Mouse (Mus musculus): Measurements from ENCODE around the gene Aadat.

DNA sequence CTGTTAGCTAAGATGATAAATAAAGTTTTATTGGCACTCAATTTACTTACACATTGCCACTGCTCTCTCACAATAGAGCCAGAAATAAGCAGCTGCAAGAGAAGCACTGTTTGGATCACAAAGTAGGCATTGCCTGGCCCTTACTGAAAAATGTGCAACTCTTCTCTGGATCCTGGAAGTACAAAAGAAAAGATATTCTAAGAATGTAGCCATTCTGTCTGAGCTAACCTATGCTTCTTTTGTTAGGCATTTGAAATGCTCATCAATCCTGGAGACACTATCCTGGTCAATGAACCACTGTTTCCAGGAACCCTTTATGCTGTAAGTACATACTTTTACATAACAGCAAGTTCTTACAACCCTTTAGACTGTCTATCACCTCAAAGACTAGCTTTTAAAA is 12.6 kb downstream of the Aadat start:
- TF ChIP-seq GATA1 (IDR thresholded peaks at IDR 0.05; ENCODE audit: borderline replicate concordance, low read length) (no peak), FLI1 (IDR thresholded peaks at IDR 0.05; ENCODE audit: low read length) (no peak)
